Mouse (Mus musculus): ENCODE results near the gene Nckap1l. TPM values are rescaled to one million over a fixed set of nuclear protein-coding genes. Genes with fewer than 3 reads are reported as not detected.
"Not testable (repeated sequence)": the region's sequence is repeated elsewhere in the genome, so short reads cannot be mapped to it uniquely, and the experiment has no call there.

Nckap1l gene
- total RNA-seq (2021), result 1 to 10 TPM; 7.9 to 8.2 TPM

DNA sequence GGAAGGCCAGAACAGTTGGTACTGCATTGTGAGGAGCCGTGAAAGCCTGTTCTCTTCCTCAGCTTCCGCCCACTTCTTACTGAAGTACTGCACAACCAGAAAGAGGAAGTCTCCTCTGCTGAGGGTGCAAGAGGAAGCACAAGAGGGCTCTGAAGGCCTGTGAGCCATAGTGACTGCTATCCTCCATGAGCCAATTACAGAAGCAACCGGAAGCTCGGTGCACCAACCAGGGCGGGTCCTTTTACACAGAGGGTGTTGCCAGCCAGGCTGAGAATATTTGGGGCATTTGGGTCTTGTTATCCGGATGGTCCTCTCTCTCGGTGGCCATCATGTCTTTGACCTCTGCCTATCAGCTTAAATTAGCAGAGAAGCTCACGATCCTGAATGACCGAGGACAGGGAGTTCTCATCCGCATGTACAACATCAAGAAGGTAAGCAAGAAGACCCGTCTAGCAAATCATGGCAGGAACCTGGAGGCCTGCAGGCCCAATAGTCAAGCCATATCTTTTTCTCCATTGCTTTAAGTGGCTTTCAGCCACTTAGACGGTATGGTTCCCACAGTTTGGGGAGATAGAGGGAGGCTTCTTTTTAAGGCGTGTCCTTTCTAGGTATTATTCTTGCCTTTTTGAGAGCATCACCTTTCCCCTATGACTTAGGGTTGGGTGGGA, at the start of gene Nckap1l:
Gene Nckap1l (plus strand): TSS at position 244 of the 668 bp plus-strand sequence.
- DNase-seq (ENCODE audit: extremely low spot score in 1 of 2, low spot score in 1 of 2), result peak in 1 of 2 experiments; percentile 10

DNA sequence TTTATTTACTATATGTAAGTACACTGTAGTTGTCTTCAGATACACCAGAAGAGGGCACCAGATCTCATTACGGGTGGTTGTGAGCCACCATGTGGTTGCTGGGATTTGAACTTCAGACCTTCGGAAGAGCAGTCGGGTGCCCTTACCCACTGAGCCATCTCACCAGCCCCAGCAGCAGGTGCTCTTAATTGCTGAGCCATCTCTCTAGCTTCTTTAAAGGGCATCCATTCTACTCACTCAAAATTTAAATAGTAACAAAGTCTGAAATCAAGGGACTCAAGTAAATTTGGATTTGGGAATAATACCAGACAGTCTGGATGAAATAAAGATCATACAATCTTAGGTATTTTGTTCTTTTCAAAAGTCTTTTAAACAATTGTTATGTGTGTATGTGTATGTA, 48.0 kb upstream of the Nckap1l start:
- not testable (repeated sequence) for DNase-seq (ENCODE audit: extremely low spot score in 1 of 2, low spot score in 1 of 2)

- DNase-seq (ENCODE audit: extremely low spot score in 1 of 2, low spot score in 1 of 2), result no peak
Measured at GRCm38 (mm10) chr15:103427017-103427416, 26.6 kb upstream of the Nckap1l start.

DNA sequence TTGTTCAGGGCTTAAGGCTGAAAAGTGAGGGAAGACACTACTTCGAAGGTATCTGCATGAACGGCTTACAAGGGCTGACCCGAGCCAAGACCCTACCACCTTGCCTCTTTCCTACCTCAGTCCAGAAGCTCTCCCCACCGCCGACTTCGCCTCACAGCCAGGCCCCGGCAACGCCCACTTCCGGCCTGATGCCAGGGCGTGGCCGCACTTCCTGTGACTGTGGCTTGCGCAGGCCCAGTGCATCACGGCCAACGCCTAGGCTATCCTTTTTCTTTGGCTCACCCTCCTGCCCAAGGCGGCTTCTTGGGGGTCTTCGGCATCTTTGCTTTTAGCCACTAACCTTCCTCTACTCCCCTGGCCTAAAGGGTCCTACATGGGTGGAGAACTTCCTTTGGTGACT, 23.4 kb upstream of the Nckap1l start, which contains the start of gene Gtsf1:
Gene Gtsf1 (minus strand): TSS at position 230 of the 400 bp plus-strand sequence.
- no peak for DNase-seq (ENCODE audit: extremely low spot score in 1 of 2, low spot score in 1 of 2)

DNA sequence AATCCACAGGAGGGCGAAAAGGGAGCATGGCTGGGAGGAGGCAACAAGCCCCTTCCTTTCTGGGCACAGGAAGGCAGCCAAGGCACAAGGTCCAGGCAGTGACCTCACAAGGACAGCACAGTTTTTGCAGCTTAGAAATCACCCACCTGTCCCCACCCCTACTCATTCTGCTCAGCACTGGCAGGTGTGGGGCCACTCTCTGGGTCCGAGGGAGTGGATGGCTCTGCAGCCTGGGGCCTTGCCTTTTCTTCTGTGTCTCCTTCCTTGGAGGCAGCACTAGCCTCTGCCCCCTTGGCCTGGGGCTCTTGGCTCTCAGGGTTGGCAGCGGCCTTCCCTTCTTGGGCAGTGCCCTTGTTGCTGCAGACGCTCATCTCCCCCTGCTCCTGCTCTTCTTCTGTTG, 7.6 kb upstream of the Nckap1l start:
- not testable (repeated sequence) for DNase-seq (ENCODE audit: extremely low spot score in 1 of 2, low spot score in 1 of 2)

GRCm38 (mm10) chr15:103448369-103448768, 5.2 kb upstream of the Nckap1l start, which contains the start of gene Gtsf2:
TSS of gene Gtsf2 (minus strand) at chr15:103448469.
- no peak for DNase-seq (ENCODE audit: extremely low spot score in 1 of 2, low spot score in 1 of 2)

DNA sequence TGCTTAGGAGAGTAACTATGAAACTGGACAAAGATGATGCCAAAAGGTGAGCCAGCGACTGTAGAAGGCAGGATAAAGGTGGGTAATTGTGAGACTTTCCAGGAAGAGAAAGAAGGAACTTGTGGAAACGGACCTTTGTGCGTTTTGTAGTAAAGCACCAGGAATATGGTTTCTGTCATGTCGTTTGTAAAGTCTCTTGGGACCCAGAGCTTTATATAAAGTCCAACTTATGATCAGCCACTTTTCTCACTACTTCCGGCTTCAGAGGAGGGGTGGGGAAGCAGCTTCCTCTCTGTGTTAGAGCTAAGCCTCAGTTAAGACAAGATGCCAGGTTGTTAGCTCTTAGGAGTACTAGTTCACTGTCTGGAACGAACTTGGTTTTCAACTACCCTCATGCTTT, 855 bp downstream of the Nckap1l start:
- DNase-seq (ENCODE audit: extremely low spot score in 1 of 2, low spot score in 1 of 2), result no peak

DNA sequence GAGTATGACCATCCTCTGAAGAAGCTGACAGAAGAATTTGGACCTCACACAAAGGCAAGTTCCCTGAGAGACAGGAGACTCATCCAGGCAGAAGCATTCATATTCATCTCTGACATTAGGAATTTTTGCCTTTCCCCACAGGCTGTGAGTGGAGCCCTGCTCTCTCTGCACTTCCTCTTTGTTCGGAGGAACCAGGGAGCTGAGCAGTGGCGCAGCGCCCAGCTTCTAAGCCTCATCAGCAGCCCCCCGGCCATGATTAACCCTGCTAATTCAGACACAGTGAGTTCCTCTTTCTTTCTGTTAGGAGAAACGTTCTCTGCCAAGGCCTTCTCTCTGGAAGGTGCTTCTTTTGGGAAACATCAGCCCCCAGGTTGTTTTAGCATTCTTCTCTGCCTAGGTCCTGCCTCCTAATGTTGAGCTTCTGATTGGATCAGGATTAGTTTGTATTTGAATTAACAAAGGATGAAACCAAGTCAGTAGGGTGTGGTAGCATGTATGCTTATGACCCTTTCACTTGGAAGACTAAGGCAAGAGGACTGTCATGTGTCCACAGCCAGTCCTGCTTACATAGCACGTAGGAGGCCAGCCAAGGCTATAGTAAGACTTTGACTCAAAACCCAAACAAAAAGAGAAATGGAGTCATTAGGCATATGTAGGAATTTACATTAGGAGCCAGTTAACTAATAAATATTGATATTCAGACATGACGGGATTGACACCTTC, 9.1 kb downstream of the Nckap1l start:
- no peak for DNase-seq (ENCODE audit: extremely low spot score in 1 of 2, low spot score in 1 of 2)

GRCm38 (mm10) chr15:103471488-103472194, 18.0 kb downstream of the Nckap1l start:
- no peak for DNase-seq (ENCODE audit: extremely low spot score in 1 of 2, low spot score in 1 of 2)

- DNase-seq (ENCODE audit: extremely low spot score in 1 of 2, low spot score in 1 of 2), result no peak
Measured at GRCm38 (mm10) chr15:103472265-103472664, 18.7 kb downstream of the Nckap1l start.

GRCm38 (mm10) chr15:103473182-103473581, 19.6 kb downstream of the Nckap1l start:
- no peak for DNase-seq (ENCODE audit: extremely low spot score in 1 of 2, low spot score in 1 of 2)

DNA sequence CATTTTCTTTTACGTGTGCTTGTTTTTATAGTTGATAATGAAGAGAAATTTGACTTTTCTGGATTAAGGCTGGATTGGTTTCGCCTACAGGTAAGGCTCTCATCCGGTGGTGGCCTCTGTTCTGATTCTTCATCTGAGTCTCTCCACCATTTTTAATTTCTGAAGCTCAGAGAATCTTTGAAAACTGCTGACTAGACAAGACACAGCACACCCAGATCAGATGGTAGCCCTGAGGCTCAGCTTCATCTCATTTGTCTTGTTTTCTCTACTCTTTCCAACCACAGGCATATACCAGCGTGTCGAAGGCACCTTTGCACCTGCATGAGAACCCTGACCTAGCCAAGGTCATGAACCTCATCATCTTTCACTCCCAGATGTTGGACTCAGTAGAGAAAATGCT, 20.2 kb downstream of the Nckap1l start:
- no peak for DNase-seq (ENCODE audit: extremely low spot score in 1 of 2, low spot score in 1 of 2)

- DNase-seq (ENCODE audit: extremely low spot score in 1 of 2, low spot score in 1 of 2), result no peak
Measured at GRCm38 (mm10) chr15:103479080-103479606, 25.5 kb downstream of the Nckap1l start.

- DNase-seq (ENCODE audit: extremely low spot score in 1 of 2, low spot score in 1 of 2), result no peak
Measured at GRCm38 (mm10) chr15:103480129-103480528, 26.5 kb downstream of the Nckap1l start.

DNA sequence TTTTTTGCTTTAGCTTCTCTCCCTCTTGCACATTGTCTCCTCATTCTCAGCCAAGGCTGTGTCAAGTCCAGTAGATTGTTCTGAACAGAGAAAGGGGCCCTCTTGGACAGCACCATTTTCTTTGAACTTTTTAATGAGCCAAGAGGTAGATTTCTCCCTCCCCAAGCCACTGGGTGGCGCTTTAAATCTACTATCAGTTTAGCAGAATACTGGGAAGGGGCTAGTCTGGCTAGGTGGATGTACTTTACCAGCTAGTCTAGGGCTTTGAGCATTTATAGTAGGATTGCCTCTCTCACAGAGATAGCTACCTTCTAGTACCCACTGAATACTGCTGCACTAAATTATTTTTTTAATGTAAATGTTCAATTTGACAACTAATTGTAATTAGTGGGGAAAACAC, 28.9 kb downstream of the Nckap1l start:
- peak in 1 of 2 experiments; percentile 60 for DNase-seq (ENCODE audit: extremely low spot score in 1 of 2, low spot score in 1 of 2)

- no peak for DNase-seq (ENCODE audit: extremely low spot score in 1 of 2, low spot score in 1 of 2)
Measured at GRCm38 (mm10) chr15:103484490-103484889, 30.9 kb downstream of the Nckap1l start.

DNA sequence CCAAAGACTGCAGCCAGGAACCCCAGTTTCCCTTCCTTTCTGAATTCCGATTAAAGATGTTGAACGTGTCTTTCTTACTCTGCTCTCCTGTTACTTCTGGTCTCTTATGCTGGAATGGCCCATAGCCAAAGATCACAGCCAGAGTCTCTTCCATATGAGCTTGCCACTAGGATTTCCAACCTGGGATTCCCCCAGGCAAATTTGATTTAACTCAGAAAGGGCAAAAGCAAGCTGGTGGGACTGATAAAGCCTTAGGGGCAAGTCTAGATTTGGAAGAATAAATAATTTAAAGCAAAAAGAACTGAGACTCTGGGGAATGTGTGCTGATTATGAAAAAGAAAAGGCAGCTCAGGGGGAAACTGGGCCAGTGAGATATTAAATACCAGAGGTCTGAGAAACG, 31.5 kb downstream of the Nckap1l start:
- DNase-seq (ENCODE audit: extremely low spot score in 1 of 2, low spot score in 1 of 2), result no peak

GRCm38 (mm10) chr15:103486658-103487057, 33.1 kb downstream of the Nckap1l start:
- no peak for DNase-seq (ENCODE audit: extremely low spot score in 1 of 2, low spot score in 1 of 2)

- no peak for DNase-seq (ENCODE audit: extremely low spot score in 1 of 2, low spot score in 1 of 2)
Measured at GRCm38 (mm10) chr15:103488336-103488735, 34.7 kb downstream of the Nckap1l start.

- no peak for DNase-seq (ENCODE audit: extremely low spot score in 1 of 2, low spot score in 1 of 2)
Measured at GRCm38 (mm10) chr15:103496204-103497140, 42.9 kb downstream of the Nckap1l start.
